Mouse (Mus musculus): ENCODE measurements around the gene Galnt10. TPM values are rescaled to one million over a fixed set of nuclear protein-coding genes. Genes with fewer than 3 reads are reported as not detected.
A peak's percentile ranks its signal among the peaks of the same experiment; 100 is the strongest.

Gene Galnt10
- polyA plus RNA-seq, 1 experiment from 2014 or later, result 16.9 TPM

DNA sequence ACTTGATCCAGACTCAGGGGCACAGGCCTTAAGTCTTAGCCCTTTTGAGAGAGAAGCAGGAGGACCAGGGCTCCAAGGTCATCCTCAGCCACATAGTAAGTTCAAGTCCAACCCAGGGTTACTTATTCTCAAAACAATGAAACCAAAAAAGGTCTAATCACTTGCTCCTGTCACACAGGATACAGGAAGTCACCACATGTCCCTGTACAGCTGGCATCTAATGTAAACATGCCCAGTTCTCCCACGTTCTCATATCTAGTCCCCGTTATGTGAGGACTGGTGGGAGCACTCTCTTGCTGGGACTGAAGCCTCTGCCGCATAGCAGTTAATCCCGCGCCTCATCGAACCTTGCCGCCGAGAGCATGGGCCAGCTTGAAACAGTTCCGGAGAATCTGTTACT, 30.7 kb upstream of the Galnt10 start:
- 77% methylated on average over 9 of the region's 9 CpGs for WGBS
- ATAC-seq, result no peak
- no peak overlapping the region for H3K27ac ChIP-seq (ENCODE audit: low read length)
- H3K9ac ChIP-seq (ENCODE audit: low read depth, low read length), result no peak overlapping the region
- no peaks in the 10 kb centered on the region for H3K36me3 ChIP-seq (ENCODE audit: control insufficient read depth, insufficient read depth, low read length)
- H3K4me3 ChIP-seq (ENCODE audit: low read length), result no peak overlapping the region
- H3K27me3 ChIP-seq (replicated peaks; ENCODE audit: control insufficient read depth, insufficient read depth, low read length), result no peaks in the 10 kb centered on the region
- 0 out of 2 replicates have a peak, but pooled peaks cover 2% of the 10 kb centered on the region for H3K4me1 ChIP-seq (ENCODE audit: control insufficient read depth, insufficient read depth, low read length)
- H3K4me2 ChIP-seq (ENCODE audit: low read depth, low read length), result no peak overlapping the region
- no peaks in the 10 kb centered on the region for H3K9me3 ChIP-seq (ENCODE audit: control insufficient read depth, low read length)

DNA sequence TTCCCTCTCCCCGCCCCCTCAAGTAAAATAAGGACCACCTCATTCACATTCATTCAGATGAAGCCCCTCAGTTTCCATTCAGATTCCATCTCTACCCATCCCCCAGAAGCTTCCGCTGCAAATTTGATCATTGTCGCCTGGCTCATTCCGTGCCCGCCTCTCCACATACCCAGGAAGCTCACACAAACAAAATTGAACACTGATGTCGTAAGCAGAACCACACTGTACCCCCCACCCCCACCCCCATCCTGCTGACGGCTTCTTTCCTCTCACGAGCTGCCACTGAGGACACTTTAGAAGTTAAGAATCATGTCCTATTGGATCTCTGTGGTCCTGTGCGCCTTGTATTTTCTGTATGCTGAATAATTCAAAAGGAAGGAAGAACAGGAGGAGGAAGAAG, 30.0 kb upstream of the Galnt10 start:
- H3K9me3 ChIP-seq (ENCODE audit: control insufficient read depth, low read length), result no peaks in the 10 kb centered on the region
- 0 out of 2 replicates have a peak, but pooled peaks cover 2% of the 10 kb centered on the region for H3K4me1 ChIP-seq (ENCODE audit: control insufficient read depth, insufficient read depth, low read length)
- H3K27ac ChIP-seq (ENCODE audit: low read length), result no peak overlapping the region
- no peaks in the 10 kb centered on the region for H3K27me3 ChIP-seq (replicated peaks; ENCODE audit: control insufficient read depth, insufficient read depth, low read length)
- no peak overlapping the region for H3K4me2 ChIP-seq (ENCODE audit: low read depth, low read length)
- H3K9ac ChIP-seq (ENCODE audit: low read depth, low read length), result no peak overlapping the region
- no peak for ATAC-seq
- 64% methylated on average over 9 of the region's 9 CpGs for WGBS
- no peaks in the 10 kb centered on the region for H3K36me3 ChIP-seq (ENCODE audit: control insufficient read depth, insufficient read depth, low read length)
- no peak overlapping the region for H3K4me3 ChIP-seq (ENCODE audit: low read length)

DNA sequence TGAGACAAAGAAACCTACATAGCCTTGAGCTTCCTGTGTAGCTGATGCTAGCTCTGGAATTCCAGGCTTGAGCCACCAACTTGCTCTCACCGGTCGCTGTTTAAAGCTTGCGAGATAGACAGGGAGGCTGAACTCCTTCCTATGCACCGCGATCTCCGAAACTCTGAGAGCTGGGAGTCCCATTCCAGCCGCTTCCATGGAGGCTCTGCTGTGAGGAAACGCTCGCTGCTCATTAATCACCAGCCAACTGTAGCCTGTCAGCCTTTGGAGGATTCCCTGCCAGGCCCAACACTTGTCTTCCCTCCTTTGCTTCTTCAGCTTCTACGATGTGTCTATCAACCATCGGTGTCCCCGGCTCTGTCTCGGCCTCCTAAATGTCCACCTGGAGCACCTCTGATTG, 29.4 kb upstream of the Galnt10 start:
- Histone ChIP-seq H3K4me3 (ENCODE audit: low read length) (no peak overlapping the region), H3K36me3 (ENCODE audit: control insufficient read depth, insufficient read depth, low read length) (no peaks in the 10 kb centered on the region), H3K4me2 (ENCODE audit: low read depth, low read length) (no peak overlapping the region), H3K9ac (ENCODE audit: low read depth, low read length) (no peak overlapping the region), H3K27ac (ENCODE audit: low read length) (no peak overlapping the region), H3K27me3 (replicated peaks; ENCODE audit: control insufficient read depth, insufficient read depth, low read length) (no peaks in the 10 kb centered on the region), H3K4me1 (ENCODE audit: control insufficient read depth, insufficient read depth, low read length) (0 out of 2 replicates have a peak, but pooled peaks cover 2% of the 10 kb centered on the region), H3K9me3 (ENCODE audit: control insufficient read depth, low read length) (no peaks in the 10 kb centered on the region)
- 51% methylated on average over 13 of the region's 13 CpGs for WGBS
- ATAC-seq, result no peak

DNA sequence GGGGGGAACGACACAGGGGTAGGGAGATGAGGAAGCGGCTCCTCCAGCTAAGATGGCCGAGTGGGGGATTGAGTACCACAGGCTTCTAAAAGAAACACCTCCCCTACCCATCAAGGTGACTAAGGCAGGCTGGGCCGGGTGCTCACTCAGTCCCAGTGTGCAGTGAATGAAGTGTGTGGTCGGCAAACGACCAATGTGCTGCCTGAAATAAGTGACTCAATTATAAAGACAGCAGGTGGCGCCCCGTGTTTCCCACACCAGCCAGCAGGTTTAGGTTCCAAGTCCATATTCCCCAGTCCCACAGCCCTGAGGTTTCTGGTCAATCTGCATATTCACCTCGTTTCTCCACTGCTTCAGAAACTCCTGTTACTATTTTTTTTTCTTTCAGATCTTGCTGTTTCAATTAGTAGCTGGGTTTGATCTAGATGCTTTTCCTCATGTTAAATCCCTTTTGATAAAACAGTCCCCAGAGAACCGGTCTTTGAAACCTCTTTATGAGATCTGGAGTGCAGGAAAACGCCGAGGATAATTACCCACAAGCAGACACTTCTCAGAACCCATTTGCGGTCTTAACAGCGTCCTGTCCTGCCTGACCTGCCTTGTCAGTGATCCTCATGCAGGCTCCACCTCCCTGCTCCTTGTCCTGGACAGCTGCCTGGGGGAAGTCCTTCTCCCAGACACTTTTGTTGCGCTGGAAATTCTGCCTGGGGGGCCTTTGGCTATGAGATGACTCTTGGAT, 27.5 kb upstream of the Galnt10 start:
- Histone ChIP-seq H3K9me3 (ENCODE audit: control insufficient read depth, low read length) (no peaks in the 10 kb centered on the region), H3K36me3 (ENCODE audit: control insufficient read depth, insufficient read depth, low read length) (no peaks in the 10 kb centered on the region), H3K4me3 (ENCODE audit: low read length) (no peak overlapping the region), H3K4me2 (ENCODE audit: low read depth, low read length) (peak overlapping the region; percentile 24; the same call in 1 of the 2 replicates), H3K4me1 (ENCODE audit: control insufficient read depth, insufficient read depth, low read length) (peaks cover 2% of the 10 kb centered on the region; the same call in 1 of the 2 replicates), H3K27ac (ENCODE audit: low read length) (no peak overlapping the region), H3K27me3 (replicated peaks; ENCODE audit: control insufficient read depth, insufficient read depth, low read length) (no peaks in the 10 kb centered on the region), H3K9ac (ENCODE audit: low read depth, low read length) (no peak overlapping the region)
- 29% methylated on average over 15 of the region's 15 CpGs for WGBS
- peak; percentile 52 for ATAC-seq

DNA sequence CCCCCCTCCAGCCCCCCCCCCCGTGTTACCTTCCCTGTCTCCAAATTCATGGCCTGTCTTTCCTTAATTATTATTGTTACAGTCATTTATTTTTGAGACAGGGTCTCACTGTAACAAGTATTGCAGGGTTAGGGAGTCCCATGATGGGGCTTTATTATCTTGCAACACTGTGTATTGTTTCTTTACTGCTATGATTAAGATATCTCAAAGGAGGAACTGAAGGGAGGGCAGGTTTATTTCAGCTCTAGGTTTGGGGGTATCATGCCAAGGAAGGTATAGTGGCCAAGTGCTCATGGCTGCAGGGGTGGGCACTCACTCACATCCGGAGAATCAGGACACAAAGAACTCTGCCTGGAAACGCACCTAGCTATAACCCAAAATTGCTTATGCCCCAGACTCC, 23.8 kb upstream of the Galnt10 start:
- Histone ChIP-seq H3K9me3 (ENCODE audit: control insufficient read depth, low read length) (no peaks in the 10 kb centered on the region), H3K27me3 (replicated peaks; ENCODE audit: control insufficient read depth, insufficient read depth, low read length) (0 out of 2 replicates have a peak, but pooled peaks cover 2% of the 10 kb centered on the region), H3K4me3 (ENCODE audit: low read length) (no peak overlapping the region), H3K27ac (ENCODE audit: low read length) (no peak overlapping the region), H3K9ac (ENCODE audit: low read depth, low read length) (no peak overlapping the region), H3K36me3 (ENCODE audit: control insufficient read depth, insufficient read depth, low read length) (no peaks in the 10 kb centered on the region), H3K4me1 (ENCODE audit: control insufficient read depth, insufficient read depth, low read length) (peaks cover 2% of the 10 kb centered on the region; the same call in 1 of the 2 replicates), H3K4me2 (ENCODE audit: low read depth, low read length) (no peak overlapping the region)
- no peak for ATAC-seq
- 84% methylated on average over 3 of the region's 3 CpGs for WGBS

DNA sequence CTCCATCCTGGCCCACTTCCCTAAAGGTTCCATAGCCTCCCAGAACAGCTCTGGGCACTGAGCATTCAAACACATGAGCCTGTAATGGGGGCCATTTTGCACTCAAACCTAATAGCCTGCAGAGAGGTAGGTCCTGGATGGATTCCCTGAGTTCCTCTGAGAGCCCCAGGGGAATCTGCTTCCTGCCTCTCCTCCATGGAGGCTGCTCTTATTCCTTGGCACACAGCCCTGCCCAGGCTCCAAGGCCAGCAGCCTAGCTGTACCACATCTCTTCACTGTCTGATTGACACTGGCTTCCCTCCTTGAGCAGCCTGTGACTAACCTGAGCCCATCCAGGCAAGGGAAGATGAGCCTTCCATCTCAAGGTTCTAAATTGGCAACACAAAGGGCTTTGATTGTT, 23.4 kb upstream of the Galnt10 start:
- Histone ChIP-seq H3K27me3 (replicated peaks; ENCODE audit: control insufficient read depth, insufficient read depth, low read length) (0 out of 2 replicates have a peak, but pooled peaks cover 2% of the 10 kb centered on the region), H3K27ac (ENCODE audit: low read length) (no peak overlapping the region), H3K4me1 (ENCODE audit: control insufficient read depth, insufficient read depth, low read length) (peaks cover 2% of the 10 kb centered on the region; the same call in 1 of the 2 replicates), H3K9me3 (ENCODE audit: control insufficient read depth, low read length) (no peaks in the 10 kb centered on the region), H3K4me3 (ENCODE audit: low read length) (no peak overlapping the region), H3K9ac (ENCODE audit: low read depth, low read length) (no peak overlapping the region), H3K36me3 (ENCODE audit: control insufficient read depth, insufficient read depth, low read length) (no peaks in the 10 kb centered on the region), H3K4me2 (ENCODE audit: low read depth, low read length) (no peak overlapping the region)
- no peak for ATAC-seq

DNA sequence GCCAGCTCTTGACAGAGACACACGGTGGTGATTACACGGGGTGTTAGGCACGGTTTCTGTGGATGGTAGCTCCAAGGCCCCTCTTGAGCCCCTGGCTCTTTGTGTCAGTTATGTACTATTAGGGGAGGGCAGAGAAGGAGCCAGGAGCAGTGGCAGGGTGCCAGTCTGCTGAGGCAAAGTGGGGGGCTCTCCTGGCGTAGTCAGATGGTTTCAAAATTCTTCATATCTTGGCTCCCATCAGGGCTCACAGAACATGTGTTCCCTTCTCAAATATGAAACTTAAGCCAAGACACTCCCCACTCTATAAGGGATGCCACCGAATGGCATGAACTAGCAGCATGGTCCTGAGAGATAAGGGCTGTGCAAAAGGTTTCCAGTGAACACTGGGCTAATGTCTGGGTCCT, 20.8 kb upstream of the Galnt10 start:
- Histone ChIP-seq H3K27ac (ENCODE audit: low read length) (no peak overlapping the region), H3K4me2 (ENCODE audit: low read depth, low read length) (no peak overlapping the region), H3K36me3 (ENCODE audit: control insufficient read depth, insufficient read depth, low read length) (no peaks in the 10 kb centered on the region), H3K9ac (ENCODE audit: low read depth, low read length) (no peak overlapping the region), H3K4me3 (ENCODE audit: low read length) (no peak overlapping the region), H3K4me1 (ENCODE audit: control insufficient read depth, insufficient read depth, low read length) (no peaks in the 10 kb centered on the region; the same call in 1 of the 2 replicates), H3K27me3 (replicated peaks; ENCODE audit: control insufficient read depth, insufficient read depth, low read length) (0 out of 2 replicates have a peak, but pooled peaks cover 2% of the 10 kb centered on the region), H3K9me3 (ENCODE audit: control insufficient read depth, low read length) (no peaks in the 10 kb centered on the region)
- 66% methylated on average over 5 of the region's 5 CpGs for WGBS
- 0 out of 2 replicates have a peak, but pooled peaks have one; percentile 26 for ATAC-seq

DNA sequence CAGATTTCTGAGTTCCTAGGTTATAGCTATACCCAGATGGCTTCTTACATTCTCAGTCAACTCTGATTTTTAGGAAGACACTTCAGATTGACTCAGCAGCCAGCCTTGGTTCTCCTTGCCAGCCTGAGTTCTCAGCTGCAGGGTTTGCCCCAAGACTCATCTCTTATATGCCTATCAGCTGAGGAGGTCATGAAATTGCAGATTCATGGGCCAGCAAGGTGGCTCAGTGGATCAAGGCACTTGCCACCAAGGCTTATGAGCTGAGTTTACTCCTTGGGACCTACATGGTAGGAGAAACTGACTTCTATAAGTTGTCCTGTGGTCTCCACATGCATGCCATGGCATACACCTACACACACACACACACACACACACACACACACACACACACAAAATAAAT, 19.8 kb upstream of the Galnt10 start:
- Histone ChIP-seq H3K27ac (ENCODE audit: low read length) (no peak overlapping the region), H3K36me3 (ENCODE audit: control insufficient read depth, insufficient read depth, low read length) (no peaks in the 10 kb centered on the region), H3K27me3 (replicated peaks; ENCODE audit: control insufficient read depth, insufficient read depth, low read length) (0 out of 2 replicates have a peak, but pooled peaks cover 2% of the 10 kb centered on the region), H3K9me3 (ENCODE audit: control insufficient read depth, low read length) (no peaks in the 10 kb centered on the region), H3K4me2 (ENCODE audit: low read depth, low read length) (no peak overlapping the region), H3K4me1 (ENCODE audit: control insufficient read depth, insufficient read depth, low read length) (no peaks in the 10 kb centered on the region; the same call in 1 of the 2 replicates), H3K4me3 (ENCODE audit: low read length) (no peak overlapping the region), H3K9ac (ENCODE audit: low read depth, low read length) (no peak overlapping the region)
- ATAC-seq, result no peak

DNA sequence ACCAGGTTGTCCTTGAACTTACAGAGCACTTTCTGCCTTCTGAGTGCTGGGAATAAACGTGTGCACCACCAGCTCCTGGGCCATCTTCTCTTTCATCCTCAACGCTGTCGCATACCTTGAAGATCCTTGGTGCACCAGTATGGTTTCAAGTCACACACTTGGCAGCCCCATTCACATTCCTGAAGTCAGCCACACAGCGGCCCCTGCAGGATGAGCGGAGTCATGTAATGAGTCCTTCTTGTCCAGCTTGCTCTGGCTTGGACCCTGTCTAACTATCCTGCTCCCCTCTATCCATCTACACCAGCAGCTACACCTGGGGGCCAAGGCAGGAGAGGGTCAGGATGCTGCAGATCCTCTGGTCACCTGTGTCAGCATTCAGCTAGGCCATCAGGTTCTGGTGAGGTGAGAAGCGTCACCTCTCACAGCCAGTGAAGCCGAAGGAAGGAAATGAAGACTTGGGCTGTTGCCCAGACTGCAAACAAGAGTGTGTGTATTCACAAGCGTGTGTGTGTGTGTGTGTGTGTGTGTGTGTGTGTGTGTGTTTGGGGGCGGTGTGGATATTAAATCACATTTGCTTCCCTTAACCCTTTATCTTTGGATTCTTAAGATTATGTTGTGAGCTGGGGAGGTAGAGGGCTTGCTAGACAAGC, 18.0 kb upstream of the Galnt10 start:
- no peak overlapping the region for H3K27ac ChIP-seq (ENCODE audit: low read length)
- H3K4me1 ChIP-seq (ENCODE audit: control insufficient read depth, insufficient read depth, low read length), result no peaks in the 10 kb centered on the region
- H3K27me3 ChIP-seq (replicated peaks; ENCODE audit: control insufficient read depth, insufficient read depth, low read length), result 0 out of 2 replicates have a peak, but pooled peaks cover 2% of the 10 kb centered on the region
- no peak overlapping the region for H3K9ac ChIP-seq (ENCODE audit: low read depth, low read length)
- H3K36me3 ChIP-seq (ENCODE audit: control insufficient read depth, insufficient read depth, low read length), result no peaks in the 10 kb centered on the region
- H3K4me3 ChIP-seq (ENCODE audit: low read length), result no peak overlapping the region
- H3K9me3 ChIP-seq (ENCODE audit: control insufficient read depth, low read length), result no peaks in the 10 kb centered on the region
- WGBS, result 53% methylated on average over 9 of the region's 9 CpGs
- H3K4me2 ChIP-seq (ENCODE audit: low read depth, low read length), result no peak overlapping the region
- no peak for ATAC-seq
